Mouse (Mus musculus) CH12F3 (cell line): Measurements from ENCODE around the gene Clptm1.
"Not testable (repeated sequence)": the region's sequence is repeated elsewhere in the genome, so short reads cannot be mapped to it uniquely, and the experiment has no call there.

ENCODE experiments used
- in situ Hi-C: fragments of 300-500 bp; cut with MboI; formaldehyde crosslinking; loops from 2 replicates; pipeline ENCODE4 v1.14.3; 2020; ENCODE audit warnings: low sequenced_read_pairs

Clptm1 gene

GRCm38 (mm10) chr7:19693421-19693820 is 28.6 kb upstream of the Clptm1 start:
- in situ Hi-C loops, result no loop called here

- in situ Hi-C loops, result no loop called here
Measured at GRCm38 (mm10) chr7:19691873-19692865, 27.3 kb upstream of the Clptm1 start, which contains the start of gene Apoc1. TSS of gene Apoc1 (minus strand) at chr7:19692660.

- in situ Hi-C loops, result no loop called here
Measured at GRCm38 (mm10) chr7:19691434-19691833, 26.6 kb upstream of the Clptm1 start.

- in situ Hi-C loops, result no loop called here
Measured at GRCm38 (mm10) chr7:19690845-19691244, 26.0 kb upstream of the Clptm1 start.

GRCm38 (mm10) chr7:19688611-19689010 is 23.8 kb upstream of the Clptm1 start:
- in situ Hi-C loops, result no loop called here

- in situ Hi-C loops, result no loop called here
Measured at GRCm38 (mm10) chr7:19688101-19688500, 23.3 kb upstream of the Clptm1 start.

- in situ Hi-C loops, result not testable (repeated sequence)
Measured at GRCm38 (mm10) chr7:19686927-19687583, 22.2 kb upstream of the Clptm1 start.

- in situ Hi-C loops, result no loop called here
Measured at GRCm38 (mm10) chr7:19686521-19686920, 21.7 kb upstream of the Clptm1 start.

GRCm38 (mm10) chr7:19685374-19685773 is 20.5 kb upstream of the Clptm1 start:
- in situ Hi-C loops, result no loop called here

GRCm38 (mm10) chr7:19683771-19684201 is 19.0 kb upstream of the Clptm1 start:
- in situ Hi-C loops, result no loop called here

GRCm38 (mm10) chr7:19682979-19683378 is 18.1 kb upstream of the Clptm1 start:
- in situ Hi-C loops, result no loop called here

- in situ Hi-C loops, result no loop called here
Measured at GRCm38 (mm10) chr7:19681202-19681694, 16.4 kb upstream of the Clptm1 start, which contains the start of the genes Gm44805 and Apoc4. TSS of gene Gm44805 (minus strand) at chr7:19681423. TSS of gene Apoc4 (minus strand) at chr7:19681479.

- in situ Hi-C loops, result no loop called here
Measured at GRCm38 (mm10) chr7:19680702-19681101, 15.9 kb upstream of the Clptm1 start.

GRCm38 (mm10) chr7:19678901-19679300 is 14.1 kb upstream of the Clptm1 start:
- in situ Hi-C loops, result no loop called here

GRCm38 (mm10) chr7:19677872-19678271 is 13.0 kb upstream of the Clptm1 start, which contains the start of gene Apoc2:
TSS of gene Apoc2 (minus strand) at chr7:19677941.
- in situ Hi-C loops, result no loop called here

GRCm38 (mm10) chr7:19676662-19677061 is 11.8 kb upstream of the Clptm1 start:
- in situ Hi-C loops, result no loop called here

GRCm38 (mm10) chr7:19675824-19676223 is 11.0 kb upstream of the Clptm1 start:
- in situ Hi-C loops, result no loop called here

- in situ Hi-C loops, result no loop called here
Measured at GRCm38 (mm10) chr7:19673083-19673699, 8.4 kb upstream of the Clptm1 start.

GRCm38 (mm10) chr7:19671511-19671910 is 6.7 kb upstream of the Clptm1 start:
- in situ Hi-C loops, result no loop called here

GRCm38 (mm10) chr7:19668947-19669721 is 4.3 kb upstream of the Clptm1 start:
- in situ Hi-C loops, result loop anchor here (5.0 kb wide), 1 partner anchor 33 kb away; no protein-coding TSS in a partner anchor
